Comparison of ENCODE assay signal across 32 mouse cellular contexts in the genomic region with DNA sequence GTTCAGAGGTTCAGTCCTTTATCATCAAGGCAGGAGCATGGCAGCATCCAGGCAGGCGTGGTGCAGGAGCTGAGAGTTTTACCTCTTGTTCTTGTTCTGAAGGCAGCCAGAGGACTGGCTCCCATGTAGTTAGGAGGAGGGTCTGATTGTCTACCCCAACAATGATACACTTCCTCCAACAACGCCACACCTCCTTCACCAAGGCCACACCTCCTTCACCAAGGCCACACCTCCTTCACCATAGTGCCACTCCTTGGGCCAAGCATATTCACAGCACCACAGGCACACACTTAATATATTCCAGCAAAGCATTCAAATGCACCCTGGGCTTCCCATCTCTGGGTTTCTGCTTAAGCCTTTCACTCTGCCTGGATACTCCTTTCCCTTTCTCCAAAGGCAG. TPM values are rescaled to one million over a fixed set of nuclear protein-coding genes. Genes with fewer than 3 reads are reported as not detected.
DNase-seq lines count a peak whose midpoint lies in the region; ATAC-seq lines count a peak whose summit lies in the region.
"Had no signal": no experiment of that assay in that cellular context is flagged by ENCODE, and none has a peak within 500 bp of the region (broad histone marks: within the 10 kb centered on the region; RNA-seq: fewer than 3 reads in every experiment).

No protein-coding gene starts in this region.

- H3K4me1 ChIP-seq in midbrain, embryonic 11.5 days (ENCODE audit: control insufficient read depth, insufficient read depth, low read length), result no peaks in the 10 kb centered on the region
- no peaks in the 10 kb centered on the region for H3K4me1 ChIP-seq in midbrain, embryonic 14.5 days (ENCODE audit: control insufficient read depth, insufficient read depth, low read length)

- H3K4me2 ChIP-seq in midbrain, embryonic 11.5 days, result no peak overlapping the region
- no peak overlapping the region for H3K4me2 ChIP-seq in midbrain, embryonic 14.5 days (ENCODE audit: low read length)
- H3K4me2 ChIP-seq: embryonic facial prominence, embryonic 13.5 days; embryonic facial prominence, embryonic 15.5 days; forebrain, embryonic 12.5 days had no signal

- no peak for ATAC-seq in midbrain, embryonic 11.5 days (ENCODE audit: low FRiP score)
- no peak for ATAC-seq in midbrain, embryonic 14.5 days (ENCODE audit: low FRiP score, low TSS enrichment)
- 0 out of 2 replicates have a peak, but pooled peaks have one; percentile 24 for ATAC-seq in megakaryocyte progenitor cell, adult 5-6 weeks (replicated peaks; ENCODE audit: poor library complexity)
- ATAC-seq: activated CD4-positive, CD25-positive, alpha-beta regulatory T cell, adult 4 months; CD4-positive, CD25-positive, alpha-beta regulatory T cell, adult 4 months; forebrain, embryonic 14.5 days; forebrain, embryonic 16.5 days; Patski had no signal

- peak; percentile 19 for DNase-seq in midbrain, embryonic 11.5 days (ENCODE audit: low spot score, missing footprints)
- DNase-seq in midbrain, embryonic 14.5 days, result no peak
- DNase-seq in R1 (ENCODE audit: low read depth, low spot score), result peak; percentile 68
- no peak for DNase-seq in cerebellum, adult 11-12 months
- no peak for DNase-seq in kidney, adult 9 months
- DNase-seq: adrenal gland, adult 8-10 months; adrenal gland, postnatal 14 days; adrenal gland, postnatal 36 days; B cell, adult 2 months; cerebellum, adult 18-20 months; cerebellum, adult 8-10 months; cerebellum, adult 9-11 months; cerebellum, postnatal 14 days; cerebellum, postnatal 36 days; embryo, embryonic 11 days had no signal

- no peak overlapping the region for H3K9ac ChIP-seq in midbrain, embryonic 11.5 days (ENCODE audit: low read length)
- H3K9ac ChIP-seq in midbrain, embryonic 14.5 days (replicated peaks; ENCODE audit: low read length), result no peak overlapping the region
- H3K9ac ChIP-seq: embryonic facial prominence, embryonic 13.5 days; embryonic facial prominence, embryonic 15.5 days; forebrain, embryonic 12.5 days had no signal

- no peaks in the 10 kb centered on the region for H3K9me3 ChIP-seq in midbrain, embryonic 11.5 days (ENCODE audit: control insufficient read depth, low read length)
- H3K9me3 ChIP-seq in midbrain, embryonic 14.5 days (ENCODE audit: control insufficient read depth, low read length), result no peaks in the 10 kb centered on the region
- H3K9me3 ChIP-seq: embryonic facial prominence, embryonic 13.5 days; embryonic facial prominence, embryonic 15.5 days; forebrain, embryonic 10.5 days; forebrain, embryonic 12.5 days had no signal

- no peak overlapping the region for H3K4me3 ChIP-seq in midbrain, embryonic 11.5 days (ENCODE audit: low read depth, low read length)
- no peak overlapping the region for H3K4me3 ChIP-seq in midbrain, embryonic 14.5 days (replicated peaks; ENCODE audit: low read depth, low read length)
- H3K4me3 ChIP-seq: embryonic facial prominence, embryonic 13.5 days; embryonic facial prominence, embryonic 15.5 days; erythroblast, embryonic 14.5 days; forebrain, embryonic 10.5 days; forebrain, embryonic 12.5 days had no signal

- no peaks in the 10 kb centered on the region for H3K36me3 ChIP-seq in midbrain, embryonic 11.5 days (ENCODE audit: control insufficient read depth, insufficient read depth, low read length)
- H3K36me3 ChIP-seq in midbrain, embryonic 14.5 days (ENCODE audit: control insufficient read depth, insufficient read depth, low read length), result no peaks in the 10 kb centered on the region
- H3K36me3 ChIP-seq: embryonic facial prominence, embryonic 13.5 days; embryonic facial prominence, embryonic 15.5 days; forebrain, embryonic 10.5 days; forebrain, embryonic 12.5 days had no signal

- no peaks in the 10 kb centered on the region for H3K27me3 ChIP-seq in midbrain, embryonic 11.5 days (ENCODE audit: control insufficient read depth, insufficient read depth, low read length)
- H3K27me3 ChIP-seq in midbrain, embryonic 14.5 days (ENCODE audit: control insufficient read depth, insufficient read depth, low read length), result no peaks in the 10 kb centered on the region
- H3K27me3 ChIP-seq: Patski had no signal

- H3K27ac ChIP-seq in midbrain, embryonic 11.5 days (ENCODE audit: low read depth, low read length), result no peak overlapping the region
- no peak overlapping the region for H3K27ac ChIP-seq in midbrain, embryonic 14.5 days (replicated peaks; ENCODE audit: low read depth, low read length)
- H3K27ac ChIP-seq: embryonic facial prominence, embryonic 13.5 days; embryonic facial prominence, embryonic 15.5 days; forebrain, embryonic 10.5 days; forebrain, embryonic 12.5 days had no signal

- 77% methylated on average over 2 of the region's 2 CpGs for WGBS in midbrain, embryonic 11.5 days
- WGBS in midbrain, embryonic 14.5 days, result 79% methylated on average over 2 of the region's 2 CpGs

RNA-seq across cellular contexts. Expression of gene Arhgap40, which starts 32.7 kb away (rescaled TPM):
- polyA plus RNA-seq in midbrain, embryonic 11.5 days (2014; fragmentation: Nextera tagmentation; extraction: Ambion mirVana), result 0.30 and 0.40 TPM in 2 replicates
- 0.57 and 0.87 TPM in 2 replicates for polyA plus RNA-seq in midbrain, embryonic 14.5 days (2014; fragmentation: Nextera tagmentation; extraction: Ambion mirVana)
- total RNA-seq in megakaryocyte progenitor cell, adult 5-6 weeks (2015), result 0.17 TPM in 1 of 2 replicates, not detected in the other
- total RNA-seq in megakaryocyte progenitor cell, adult 5-6 weeks (2017), result not detected in 2 replicates
- total RNA-seq: adrenal gland, adult 18-20 months; adrenal gland, adult 8-10 months; adrenal gland, postnatal 14 days; adrenal gland, postnatal 36 days; CH12.LX; common myeloid progenitor, adult 5-6 weeks had no signal
- polyA plus RNA-seq: activated CD4-positive, CD25-positive, alpha-beta regulatory T cell, adult 4 months; CD4-positive, CD25-positive, alpha-beta regulatory T cell, adult 4 months; erythroblast, embryonic 14.5 days had no signal

RNA-seq across cellular contexts. Expression of gene Adig, which starts 42.9 kb away (rescaled TPM):
- polyA plus RNA-seq in midbrain, embryonic 11.5 days (2014; fragmentation: Nextera tagmentation; extraction: Ambion mirVana), result not detected in 2 replicates
- not detected in 2 replicates for polyA plus RNA-seq in midbrain, embryonic 14.5 days (2014; fragmentation: Nextera tagmentation; extraction: Ambion mirVana)
- not detected in 2 replicates for total RNA-seq in megakaryocyte progenitor cell, adult 5-6 weeks (2015)
- total RNA-seq in megakaryocyte progenitor cell, adult 5-6 weeks (2017), result not detected in 2 replicates
- total RNA-seq: CH12.LX; common myeloid progenitor, adult 5-6 weeks; ES-E14 had no signal
- polyA plus RNA-seq: activated CD4-positive, CD25-positive, alpha-beta regulatory T cell, adult 4 months; CD4-positive, CD25-positive, alpha-beta regulatory T cell, adult 4 months; embryonic facial prominence, embryonic 11.5 days; embryonic facial prominence, embryonic 13.5 days; erythroblast, embryonic 14.5 days; forebrain, embryonic 10.5 days; forebrain, embryonic 12.5 days; forebrain, embryonic 14.5 days; forebrain, embryonic 16.5 days; frontal cortex, adult 2 months; Patski had no signal

Comparison
In these comparisons a context has a peak if more than half of its experiments do, and no peak if none do; other contexts are left out.
1. DNase-seq: peak in midbrain, embryonic 11.5 days (single experiment) and R1 (single experiment); none in midbrain, embryonic 14.5 days (single experiment), cerebellum, adult 11-12 months (single experiment) and kidney, adult 9 months (single experiment).